Mouse (Mus musculus) layer of hippocampus, postnatal 10 days (tissue): Measurements from ENCODE around the gene Uba1. TPM values are rescaled to one million over a fixed set of nuclear protein-coding genes. Genes with fewer than 3 reads are reported as not detected.
"Not testable (repeated sequence)": the region's sequence is repeated elsewhere in the genome, so short reads cannot be mapped to it uniquely, and the experiment has no call there.

Experiments
- DNase-seq, 2 experiments: peaks; one replicate each; pipeline ENCODE4 v3.0.0; 2021; ENCODE audit warnings: low spot score in 2 of 2
- total RNA-seq, 2 experiments: library from RNA; stranded (reverse); gene quantifications; 2 replicates each; pipeline ENCODE4 v1.2.3; 2021

Uba1 gene
- total RNA-seq, 2 experiments from 2014 or later: 394 to 409 TPM

- DNase-seq: no peak
These were observed 46.9 kb downstream of the Uba1 start for GRCm38 (mm10) chrX:20705083-20705402.

GRCm38 (mm10) chrX:20728681-20729080, 70.6 kb downstream of the Uba1 start:
- DNase-seq: no peak

GRCm38 (mm10) chrX:20730048-20730447, 71.9 kb downstream of the Uba1 start:
- DNase-seq: not testable (repeated sequence)

Other genes with a start within 250 kb of the Uba1 start
- gene Jade3, start 232.6 kb upstream of the Uba1 start, total RNA-seq: 1 to 10 TPM; 7.6 to 8.1 TPM
- under 1 TPM in 1 of 2 experiments, not detected in 1; 0.40 TPM for gene Rgn, start 108.5 kb upstream of the Uba1 start, total RNA-seq
- 10 to 100 TPM; 30.0 to 33.9 TPM for gene Rbm10, start 40.8 kb upstream of the Uba1 start, total RNA-seq
- 100 to 1,000 TPM; 160 to 168 TPM for gene Ndufb11, start 40.7 kb upstream of the Uba1 start, total RNA-seq
- 100 to 1,000 TPM; 262 TPM for gene Cdk16, start 29.6 kb downstream of the Uba1 start, total RNA-seq
- 10 to 100 TPM; 77.2 to 80.3 TPM for gene Usp11, start 45.6 kb downstream of the Uba1 start, total RNA-seq
- 100 to 1,000 TPM; 191 to 196 TPM for gene Araf, start 139.5 kb downstream of the Uba1 start, total RNA-seq
- 1 to 10 TPM in 1 of 2 experiments, under 1 TPM in 1; 0.56 to 1.1 TPM for gene Timp1, start 211.8 kb downstream of the Uba1 start, total RNA-seq